Mouse (Mus musculus) liver, embryonic 11.5 days (tissue): Measurements from ENCODE around the gene Tbca. TPM values are rescaled to one million over a fixed set of nuclear protein-coding genes. Genes with fewer than 3 reads are reported as not detected.

Experiments used
- polyA plus RNA-seq: library from polyadenylated mRNA; unstranded; fragments of >200 nt; fragmentation: Nextera tagmentation; extraction: Ambion mirVana; gene quantifications from 2 replicates; pipeline ENCODE4 v1.2.1, GENCODE M21; 2014

Gene Tbca
- polyA plus RNA-seq, 1 experiment from 2014 or later = 200 TPM

Other genes with a start within 250 kb of the Tbca start
- gene Otp, start 86.7 kb downstream of the Tbca start, polyA plus RNA-seq = not detected in 2 replicates
- gene Wdr41, start 187.4 kb downstream of the Tbca start, polyA plus RNA-seq = 12.1 and 14.5 TPM in 2 replicates